Mouse (Mus musculus): ENCODE measurements around the gene Gm11096. TPM values are rescaled to one million over a fixed set of nuclear protein-coding genes. Genes with fewer than 3 reads are reported as not detected.

Gm11096 gene
- polyA plus RNA-seq, 1 experiment from 2014 or later = not detected

GRCm38 (mm10) chr17:81424256-81424912 is 17.2 kb upstream of the Gm11096 start:
- 48% methylated on average over 10 of the region's 10 CpGs for WGBS
- no peaks in the 10 kb centered on the region for H3K9me3 ChIP-seq
- peaks cover 7% of the 10 kb centered on the region; the same call in 1 of the 2 replicates for H3K4me1 ChIP-seq
- H3K27ac ChIP-seq = no peak overlapping the region
- no peaks in the 10 kb centered on the region for H3K36me3 ChIP-seq
- H3K4me2 ChIP-seq = no peak overlapping the region
- no peak overlapping the region for H3K4me3 ChIP-seq
- H3K9ac ChIP-seq = no peak overlapping the region
- ATAC-seq (ENCODE audit: insufficient number of reproducible peaks, insufficient read depth, low FRiP score, low TSS enrichment, low read depth) = no peak
- H3K27me3 ChIP-seq = no peaks in the 10 kb centered on the region

GRCm38 (mm10) chr17:81427245-81427644 is 14.3 kb upstream of the Gm11096 start:
- H3K9me3 ChIP-seq = no peaks in the 10 kb centered on the region
- no peaks in the 10 kb centered on the region for H3K36me3 ChIP-seq
- no peaks in the 10 kb centered on the region for H3K27me3 ChIP-seq
- H3K4me1 ChIP-seq = peaks cover 7% of the 10 kb centered on the region; the same call in 1 of the 2 replicates
- no peak overlapping the region; the same call in 1 of the 2 replicates for H3K27ac ChIP-seq
- no peak overlapping the region for H3K4me2 ChIP-seq
- H3K9ac ChIP-seq = no peak overlapping the region
- no peak for ATAC-seq (ENCODE audit: insufficient number of reproducible peaks, insufficient read depth, low FRiP score, low TSS enrichment, low read depth)
- 65% methylated on average over 7 of the region's 7 CpGs for WGBS
- H3K4me3 ChIP-seq = no peak overlapping the region

GRCm38 (mm10) chr17:81432733-81433132 is 8.8 kb upstream of the Gm11096 start:
- Histone ChIP-seq H3K4me1 (peaks cover 7% of the 10 kb centered on the region; the same call in 1 of the 2 replicates), H3K4me3 (no peak overlapping the region), H3K9ac (no peak overlapping the region), H3K27ac (no peak overlapping the region), H3K4me2 (no peak overlapping the region), H3K9me3 (no peaks in the 10 kb centered on the region), H3K36me3 (peaks cover 4% of the 10 kb centered on the region; the same call in 1 of the 2 replicates), H3K27me3 (no peaks in the 10 kb centered on the region)
- WGBS = 48% methylated on average over 2 of the region's 2 CpGs
- no peak for ATAC-seq (ENCODE audit: insufficient number of reproducible peaks, insufficient read depth, low FRiP score, low TSS enrichment, low read depth)

GRCm38 (mm10) chr17:81433148-81433547 is 8.4 kb upstream of the Gm11096 start:
- peaks cover 4% of the 10 kb centered on the region; the same call in 1 of the 2 replicates for H3K4me1 ChIP-seq
- ATAC-seq (ENCODE audit: insufficient number of reproducible peaks, insufficient read depth, low FRiP score, low TSS enrichment, low read depth) = no peak
- peaks cover 4% of the 10 kb centered on the region; the same call in 1 of the 2 replicates for H3K36me3 ChIP-seq
- no peak overlapping the region for H3K9ac ChIP-seq
- no peaks in the 10 kb centered on the region for H3K27me3 ChIP-seq
- H3K4me2 ChIP-seq = no peak overlapping the region
- 22% methylated on average over 5 of the region's 5 CpGs for WGBS
- no peak overlapping the region for H3K4me3 ChIP-seq
- H3K9me3 ChIP-seq = no peaks in the 10 kb centered on the region
- no peak overlapping the region for H3K27ac ChIP-seq

- no peaks in the 10 kb centered on the region for H3K36me3 ChIP-seq
- no peak overlapping the region for H3K4me2 ChIP-seq
- WGBS = 59% methylated on average over 3 of the region's 3 CpGs
- no peaks in the 10 kb centered on the region for H3K9me3 ChIP-seq
- H3K9ac ChIP-seq = no peak overlapping the region
- no peak for ATAC-seq (ENCODE audit: insufficient number of reproducible peaks, insufficient read depth, low FRiP score, low TSS enrichment, low read depth)
- H3K27me3 ChIP-seq = no peaks in the 10 kb centered on the region
- H3K4me1 ChIP-seq = peaks cover 3% of the 10 kb centered on the region; the same call in 1 of the 2 replicates
- no peak overlapping the region for H3K4me3 ChIP-seq
- H3K27ac ChIP-seq = no peak overlapping the region
Measured at GRCm38 (mm10) chr17:81455269-81455668, 13.7 kb downstream of the Gm11096 start.

GRCm38 (mm10) chr17:81455977-81456376 is 14.4 kb downstream of the Gm11096 start:
- Histone ChIP-seq H3K9ac (no peak overlapping the region), H3K4me2 (no peak overlapping the region), H3K27ac (no peak overlapping the region), H3K36me3 (no peaks in the 10 kb centered on the region), H3K4me3 (no peak overlapping the region), H3K9me3 (no peaks in the 10 kb centered on the region), H3K27me3 (no peaks in the 10 kb centered on the region), H3K4me1 (peaks cover 3% of the 10 kb centered on the region; the same call in 1 of the 2 replicates)
- ATAC-seq (ENCODE audit: insufficient number of reproducible peaks, insufficient read depth, low FRiP score, low TSS enrichment, low read depth) = no peak
- 84% methylated on average over 7 of the region's 7 CpGs for WGBS

- Histone ChIP-seq H3K9ac (no peak overlapping the region), H3K4me2 (no peak overlapping the region), H3K27me3 (no peaks in the 10 kb centered on the region), H3K4me1 (peaks cover 3% of the 10 kb centered on the region; the same call in 1 of the 2 replicates), H3K36me3 (no peaks in the 10 kb centered on the region), H3K4me3 (no peak overlapping the region), H3K9me3 (no peaks in the 10 kb centered on the region), H3K27ac (no peak overlapping the region)
- WGBS = 85% methylated on average over 3 of the region's 3 CpGs
- no peak for ATAC-seq (ENCODE audit: insufficient number of reproducible peaks, insufficient read depth, low FRiP score, low TSS enrichment, low read depth)
Measured at GRCm38 (mm10) chr17:81459379-81459778, 17.8 kb downstream of the Gm11096 start.

- Histone ChIP-seq H3K27me3 (no peaks in the 10 kb centered on the region), H3K36me3 (no peaks in the 10 kb centered on the region), H3K27ac (no peak overlapping the region), H3K4me2 (no peak overlapping the region), H3K4me1 (no peaks in the 10 kb centered on the region), H3K9me3 (no peaks in the 10 kb centered on the region), H3K4me3 (no peak overlapping the region), H3K9ac (no peak overlapping the region)
- 46% methylated on average over 5 of the region's 5 CpGs for WGBS
- ATAC-seq (ENCODE audit: insufficient number of reproducible peaks, insufficient read depth, low FRiP score, low TSS enrichment, low read depth) = no peak
Measured at GRCm38 (mm10) chr17:81468941-81469340, 27.4 kb downstream of the Gm11096 start.

GRCm38 (mm10) chr17:81473363-81473762 is 31.8 kb downstream of the Gm11096 start:
- H3K27me3 ChIP-seq = no peaks in the 10 kb centered on the region
- no peak overlapping the region for H3K27ac ChIP-seq
- no peaks in the 10 kb centered on the region for H3K36me3 ChIP-seq
- H3K4me3 ChIP-seq = no peak overlapping the region
- no peaks in the 10 kb centered on the region for H3K9me3 ChIP-seq
- 20% methylated on average over 3 of the region's 3 CpGs for WGBS
- H3K4me2 ChIP-seq = no peak overlapping the region
- no peaks in the 10 kb centered on the region for H3K4me1 ChIP-seq
- no peak overlapping the region for H3K9ac ChIP-seq
- ATAC-seq (ENCODE audit: insufficient number of reproducible peaks, insufficient read depth, low FRiP score, low TSS enrichment, low read depth) = no peak

GRCm38 (mm10) chr17:81477420-81477819 is 35.9 kb downstream of the Gm11096 start:
- no peaks in the 10 kb centered on the region for H3K9me3 ChIP-seq
- no peak for ATAC-seq (ENCODE audit: insufficient number of reproducible peaks, insufficient read depth, low FRiP score, low TSS enrichment, low read depth)
- no peaks in the 10 kb centered on the region for H3K27me3 ChIP-seq
- no peak overlapping the region for H3K4me2 ChIP-seq
- H3K27ac ChIP-seq = no peak overlapping the region
- 79% methylated on average over 1 of the region's 1 CpGs for WGBS
- no peak overlapping the region for H3K9ac ChIP-seq
- H3K36me3 ChIP-seq = no peaks in the 10 kb centered on the region
- H3K4me1 ChIP-seq = peaks cover 8% of the 10 kb centered on the region
- H3K4me3 ChIP-seq = no peak overlapping the region

GRCm38 (mm10) chr17:81479807-81480206 is 38.2 kb downstream of the Gm11096 start:
- H3K27me3 ChIP-seq = no peaks in the 10 kb centered on the region
- peak overlapping the region; percentile 37; the same call in 1 of the 2 replicates for H3K4me2 ChIP-seq
- no peaks in the 10 kb centered on the region for H3K9me3 ChIP-seq
- no peaks in the 10 kb centered on the region for H3K36me3 ChIP-seq
- no peak overlapping the region for H3K27ac ChIP-seq
- 37% methylated on average over 4 of the region's 4 CpGs for WGBS
- ATAC-seq (ENCODE audit: insufficient number of reproducible peaks, insufficient read depth, low FRiP score, low TSS enrichment, low read depth) = no peak
- H3K9ac ChIP-seq = no peak overlapping the region
- no peak overlapping the region for H3K4me3 ChIP-seq
- H3K4me1 ChIP-seq = peaks cover 8% of the 10 kb centered on the region

- ATAC-seq (ENCODE audit: insufficient number of reproducible peaks, insufficient read depth, low FRiP score, low TSS enrichment, low read depth) = peak; percentile 64
- Histone ChIP-seq H3K9me3 (no peaks in the 10 kb centered on the region), H3K36me3 (no peaks in the 10 kb centered on the region), H3K27me3 (no peaks in the 10 kb centered on the region), H3K4me1 (peaks cover 8% of the 10 kb centered on the region), H3K4me3 (no peak overlapping the region), H3K27ac (no peak overlapping the region), H3K9ac (no peak overlapping the region), H3K4me2 (peak overlapping the region; percentile 37)
- WGBS = 54% methylated on average over 21 of the region's 21 CpGs
Measured at GRCm38 (mm10) chr17:81480351-81481161, 39.0 kb downstream of the Gm11096 start.
